In the genomic region with DNA sequence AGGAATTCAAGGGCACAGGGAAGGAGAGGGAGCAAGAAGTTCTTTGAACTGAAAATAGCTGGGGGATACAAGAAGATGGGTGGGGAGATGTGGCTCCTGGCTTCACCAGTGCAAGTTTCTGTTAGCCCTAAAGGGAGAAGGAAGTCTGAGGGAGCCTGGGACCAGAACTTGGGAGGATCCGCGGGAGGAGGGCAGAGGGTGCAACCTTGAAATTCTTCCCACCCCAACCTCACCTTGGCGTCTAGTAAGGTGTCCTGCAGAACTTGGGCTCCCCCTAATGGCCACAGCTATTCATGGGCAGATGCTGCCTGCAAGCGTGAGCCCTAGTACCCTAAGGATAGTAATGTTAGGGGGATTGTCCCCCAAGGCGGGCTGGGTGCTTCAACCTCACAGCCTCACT, we compare ENCODE assay signal across 7 mouse cellular contexts. TPM values are rescaled to one million over a fixed set of nuclear protein-coding genes. Genes with fewer than 3 reads are reported as not detected.
DNase-seq lines count a peak whose midpoint lies in the region; ATAC-seq lines count a peak whose summit lies in the region.

No protein-coding gene starts in this region.

- peak; percentile 92 for ATAC-seq in common myeloid progenitor, adult 5-6 weeks (replicated peaks; ENCODE audit: low read depth, poor library complexity, severe bottlenecking)
- no peak for ATAC-seq in midbrain, embryonic 11.5 days (ENCODE audit: low FRiP score)

- no peaks in the 10 kb centered on the region for H3K36me3 ChIP-seq in midbrain, embryonic 11.5 days (ENCODE audit: control insufficient read depth, insufficient read depth, low read length)

- H3K27ac ChIP-seq in midbrain, embryonic 11.5 days (ENCODE audit: low read depth, low read length): no peak overlapping the region; the same call in 1 of the 2 replicates

- 4% methylated on average over 5 of the region's 5 CpGs for WGBS in midbrain, embryonic 11.5 days

- no peaks in the 10 kb centered on the region for H3K27me3 ChIP-seq in midbrain, embryonic 11.5 days (ENCODE audit: control insufficient read depth, insufficient read depth, low read length)

- no peak overlapping the region for H3K4me3 ChIP-seq in midbrain, embryonic 11.5 days (ENCODE audit: low read depth, low read length)

- intact Hi-C loops in left cerebral cortex, postnatal 36 days (cut with DNase I): loop anchor here (1.0 kb wide), 1 partner anchor 97 kb away; no protein-coding TSS in a partner anchor

- no peak overlapping the region for H3K4me2 ChIP-seq in midbrain, embryonic 11.5 days

- DNase-seq in adrenal gland, adult (ENCODE audit: inconsistent age in 2 of 2, low spot score in 1 of 2): peak; percentile 88 to 95
- DNase-seq in gastrocnemius, postnatal 10 days: peak; percentile 80
- peak; percentile 79 for DNase-seq in hindlimb bud, embryonic 11.5 days (ENCODE audit: extremely low spot score, low read depth, low spot score)
- peak; percentile 78 to 79 for DNase-seq in left cerebral cortex, postnatal 36 days (ENCODE audit: low spot score in 2 of 2)
- DNase-seq in midbrain, embryonic 11.5 days (ENCODE audit: low spot score, missing footprints): peak; percentile 96
- peak; percentile 68 for DNase-seq in spleen, adult 12 weeks (ENCODE audit: low spot score)

- H3K9me3 ChIP-seq in midbrain, embryonic 11.5 days (ENCODE audit: control insufficient read depth, low read length): no peaks in the 10 kb centered on the region

- no peak overlapping the region for H3K9ac ChIP-seq in midbrain, embryonic 11.5 days (ENCODE audit: low read length)

- peaks cover 32% of the 10 kb centered on the region for H3K4me1 ChIP-seq in midbrain, embryonic 11.5 days (ENCODE audit: control insufficient read depth, insufficient read depth, low read length)

RNA-seq across cellular contexts. Expression of a gene that starts 2.9 kb away (rescaled TPM):
- total RNA-seq in common myeloid progenitor, adult 5-6 weeks (2017): 4.6 and 6.7 TPM in 2 replicates
- total RNA-seq in gastrocnemius, postnatal 10 days (2021): 10 to 100 TPM; 37.6 to 46.7 TPM
- 100 to 1,000 TPM; 162 to 175 TPM for total RNA-seq in left cerebral cortex, postnatal 36 days (2021)
- polyA plus RNA-seq in midbrain, embryonic 11.5 days (2014; fragmentation: Nextera tagmentation; extraction: Ambion mirVana): 8.2 and 8.4 TPM in 2 replicates

RNA-seq across cellular contexts. Expression of a gene that starts 3.4 kb away (rescaled TPM):
- total RNA-seq in common myeloid progenitor, adult 5-6 weeks (2017): not detected in 2 replicates
- not detected for total RNA-seq in gastrocnemius, postnatal 10 days (2021)
- total RNA-seq in left cerebral cortex, postnatal 36 days (2021): not detected
- polyA plus RNA-seq in midbrain, embryonic 11.5 days (2014; fragmentation: Nextera tagmentation; extraction: Ambion mirVana): not detected in 2 replicates

RNA-seq across cellular contexts. Expression of a gene that starts 10.2 kb away (rescaled TPM):
- total RNA-seq in common myeloid progenitor, adult 5-6 weeks (2017): 0.46 TPM in 1 of 2 replicates, not detected in the other
- 1 to 10 TPM; 2.9 to 6.5 TPM for total RNA-seq in gastrocnemius, postnatal 10 days (2021)
- 1,000 to 10,000 TPM; 1,042 to 1,110 TPM for total RNA-seq in left cerebral cortex, postnatal 36 days (2021)
- polyA plus RNA-seq in midbrain, embryonic 11.5 days (2014; fragmentation: Nextera tagmentation; extraction: Ambion mirVana): 4.5 and 6.6 TPM in 2 replicates

RNA-seq across cellular contexts. Expression of a gene that starts 18.1 kb away (rescaled TPM):
- total RNA-seq in common myeloid progenitor, adult 5-6 weeks (2017): 112 and 129 TPM in 2 replicates
- 100 to 1,000 TPM; 213 to 226 TPM for total RNA-seq in gastrocnemius, postnatal 10 days (2021)
- total RNA-seq in left cerebral cortex, postnatal 36 days (2021): 100 to 1,000 TPM; 285 to 313 TPM
- 532 and 550 TPM in 2 replicates for polyA plus RNA-seq in midbrain, embryonic 11.5 days (2014; fragmentation: Nextera tagmentation; extraction: Ambion mirVana)

RNA-seq across cellular contexts. Expression of a gene that starts 20.3 kb away (rescaled TPM):
- not detected in 2 replicates for total RNA-seq in common myeloid progenitor, adult 5-6 weeks (2017)
- total RNA-seq in gastrocnemius, postnatal 10 days (2021): not detected
- 1 to 10 TPM; 1.7 to 1.8 TPM for total RNA-seq in left cerebral cortex, postnatal 36 days (2021)
- 1.1 and 1.8 TPM in 2 replicates for polyA plus RNA-seq in midbrain, embryonic 11.5 days (2014; fragmentation: Nextera tagmentation; extraction: Ambion mirVana)

Comparison
In these comparisons a context has a peak if more than half of its experiments do, and no peak if none do; other contexts are left out.
1. RNA of a gene that starts 10.2 kb away (total RNA-seq): 1,042 to 1,110 TPM in left cerebral cortex, postnatal 36 days; 2.9 to 6.5 TPM in gastrocnemius, postnatal 10 days and 0.46 TPM in common myeloid progenitor, adult 5-6 weeks; every median in the first group is over 100 times any median in the second.
2. Peak in every context shown above with its lines, with median percentiles within 50 percentile points of each other: DNase-seq.